Mouse (Mus musculus): ENCODE data around the gene Scgb1b20. TPM values are rescaled to one million over a fixed set of nuclear protein-coding genes. Genes with fewer than 3 reads are reported as not detected.
"Not testable (repeated sequence)": the region's sequence is repeated elsewhere in the genome, so short reads cannot be mapped to it uniquely, and the experiment has no call there.

Gene Scgb1b20
- total and polyA plus RNA-seq, 3 experiments: not detected

DNA sequence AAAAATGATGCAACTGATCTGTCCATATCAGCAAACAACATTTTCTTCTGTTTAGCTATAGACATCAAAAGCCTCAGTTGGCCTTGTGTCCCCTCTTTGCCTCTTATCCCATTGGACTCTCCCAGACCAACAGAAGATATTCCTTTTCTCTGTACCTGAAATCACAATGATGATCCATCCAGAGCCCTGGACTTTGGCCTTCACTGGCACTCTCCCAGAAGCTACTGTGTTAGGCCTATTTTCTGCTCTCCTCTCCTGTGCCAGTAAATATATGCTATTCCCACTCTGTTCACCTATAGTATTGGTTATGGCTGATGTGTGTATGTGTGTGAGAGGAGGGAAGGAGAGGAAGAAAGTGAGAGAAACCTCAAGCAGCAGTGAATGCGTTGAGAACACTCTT is 36.6 kb downstream of the Scgb1b20 start:
- H3K4me1 ChIP-seq (ENCODE audit: control insufficient read depth in 1 of 2, insufficient read depth in 2 of 2); H3K4me2 ChIP-seq (ENCODE audit: insufficient read depth, low read depth, poor library complexity, severe bottlenecking); dilution Hi-C loops (cut with MboI; ENCODE audit: extremely low pct_ligation_motif_present, extremely low pct_unique_long_range_greater_than_20kb, low sequenced_read_pairs); in situ Hi-C loops (cut with MboI; ENCODE audit: low pct_ligation_motif_present, low pct_unique_long_range_greater_than_20kb, low sequenced_read_pairs); H3K4me3 ChIP-seq (replicated peaks in 1 of 3; ENCODE audit: low read depth in 2 of 3, low read length in 2 of 3, poor library complexity in 1 of 3); H3K36me3 ChIP-seq (replicated peaks in 1 of 2; ENCODE audit: control insufficient read depth in 1 of 2, insufficient read depth in 1 of 2, low read length in 1 of 2); H3K9me3 ChIP-seq (replicated peaks; ENCODE audit: low read length); H3K27ac ChIP-seq (ENCODE audit: insufficient read depth, low read depth); H3K9ac ChIP-seq (ENCODE audit: insufficient read depth, low read depth); H3K27me3 ChIP-seq (replicated peaks); DNase-seq (ENCODE audit: extremely low read depth); H3K79me2 ChIP-seq (replicated peaks; ENCODE audit: control insufficient read depth, extremely low read depth, insufficient read depth, poor library complexity, severe bottlenecking): not testable (repeated sequence)

Other genes with a start within 250 kb of the Scgb1b20 start
- gene Scgb2b18, start 199.4 kb upstream of the Scgb1b20 start, total RNA-seq (2012; rRNA removed): not detected in 2 replicates
- gene Scgb2b18, start 199.4 kb upstream of the Scgb1b20 start, total RNA-seq (2014; rRNA removed): not detected in 2 replicates
- gene Scgb2b18, start 199.4 kb upstream of the Scgb1b20 start, polyA plus RNA-seq (2012; ENCODE audit: insufficient read length, low read depth): not detected in 2 replicates
- gene Scgb1b18, start 187.7 kb upstream of the Scgb1b20 start, total RNA-seq (2012; rRNA removed): not detected in 2 replicates
- gene Scgb1b18, start 187.7 kb upstream of the Scgb1b20 start, total RNA-seq (2014; rRNA removed): not detected in 2 replicates
- not detected in 2 replicates for gene Scgb1b18, start 187.7 kb upstream of the Scgb1b20 start, polyA plus RNA-seq (2012; ENCODE audit: insufficient read length, low read depth)
- not detected in 2 replicates for gene Scgb2b19, start 92.9 kb upstream of the Scgb1b20 start, total RNA-seq (2012; rRNA removed)
- gene Scgb2b19, start 92.9 kb upstream of the Scgb1b20 start, total RNA-seq (2014; rRNA removed): not detected in 2 replicates
- gene Scgb2b19, start 92.9 kb upstream of the Scgb1b20 start, polyA plus RNA-seq (2012; ENCODE audit: insufficient read length, low read depth): not detected in 2 replicates
- gene Scgb1b19, start 85.9 kb upstream of the Scgb1b20 start, total RNA-seq (2012; rRNA removed): not detected in 2 replicates
- not detected in 2 replicates for gene Scgb1b19, start 85.9 kb upstream of the Scgb1b20 start, total RNA-seq (2014; rRNA removed)
- not detected in 2 replicates for gene Scgb1b19, start 85.9 kb upstream of the Scgb1b20 start, polyA plus RNA-seq (2012; ENCODE audit: insufficient read length, low read depth)
- not detected in 2 replicates for gene Scgb2b20, start 6.9 kb upstream of the Scgb1b20 start, total RNA-seq (2012; rRNA removed)
- not detected in 2 replicates for gene Scgb2b20, start 6.9 kb upstream of the Scgb1b20 start, total RNA-seq (2014; rRNA removed)
- not detected in 2 replicates for gene Scgb2b20, start 6.9 kb upstream of the Scgb1b20 start, polyA plus RNA-seq (2012; ENCODE audit: insufficient read length, low read depth)
- gene Scgb2b21, start 147.2 kb downstream of the Scgb1b20 start, total RNA-seq (2012; rRNA removed): not detected in 2 replicates
- not detected in 2 replicates for gene Scgb2b21, start 147.2 kb downstream of the Scgb1b20 start, total RNA-seq (2014; rRNA removed)
- not detected in 2 replicates for gene Scgb2b21, start 147.2 kb downstream of the Scgb1b20 start, polyA plus RNA-seq (2012; ENCODE audit: insufficient read length, low read depth)

All from CH12.LX (cell line).